Mouse (Mus musculus) liver, postnatal 0 days (tissue): Measurements from ENCODE around the gene Cryaa.
A peak's percentile ranks its signal among the peaks of the same experiment; 100 is the strongest.

ENCODE experiments used
- CTCF ChIP-seq: sonication (generic); IDR thresholded peaks from 2 replicates; pipeline ENCODE4 v1.5.1; 2016; ENCODE audit warnings: antibody characterized with exemption, low read depth
- EP300 ChIP-seq: IDR thresholded peaks from 2 replicates; pipeline ENCODE4 v1.6.1; 2016; ENCODE audit warnings: antibody characterized with exemption, low read depth, mild to moderate bottlenecking

DNA sequence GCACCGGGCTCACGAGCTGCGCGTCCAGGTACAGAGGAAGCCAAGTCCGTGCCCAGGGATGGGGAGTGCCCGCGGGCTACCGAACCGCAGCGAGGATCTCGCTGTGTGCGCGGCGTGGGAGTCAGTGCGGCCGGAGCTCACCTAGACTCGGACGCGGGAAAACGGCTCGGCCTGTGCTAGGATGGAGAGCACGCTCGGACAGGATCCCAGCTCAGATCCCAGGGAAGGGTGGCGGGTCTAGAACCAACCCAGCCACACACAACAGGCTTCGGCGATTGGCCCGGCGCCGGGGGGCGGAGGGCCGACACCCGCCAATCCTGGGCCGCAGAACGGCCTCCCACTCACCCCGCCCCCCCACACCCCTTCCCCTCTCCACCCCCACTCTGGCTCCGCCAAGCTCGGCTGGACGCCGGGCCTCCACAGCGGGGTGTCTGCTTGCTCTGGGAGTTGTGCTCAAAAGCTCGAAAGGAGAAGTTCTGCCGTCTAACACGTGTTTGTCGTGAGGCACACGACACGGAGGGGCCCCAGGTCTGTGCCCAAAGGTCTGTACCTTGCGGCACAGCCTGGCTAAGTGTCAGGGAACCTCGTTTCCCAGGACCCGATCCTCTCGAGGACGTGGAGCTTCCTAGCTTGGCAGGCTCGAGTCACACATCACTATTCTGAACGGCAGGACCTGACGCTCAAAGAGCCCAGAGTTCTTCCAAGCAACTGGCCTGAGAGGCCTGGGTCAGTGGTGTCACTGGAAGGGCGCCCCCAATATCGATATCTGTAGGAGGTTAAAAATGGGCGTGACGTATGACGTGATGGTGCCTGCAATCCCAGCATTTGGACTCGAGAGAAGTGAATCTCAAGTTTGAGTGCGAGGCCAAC lies 40.4 kb upstream of the Cryaa start, which contains the start of gene Cbs:
- TF ChIP-seq CTCF = no peak
- TF ChIP-seq EP300 = peak; percentile 10; the same call in 1 of the 2 replicates
